Mouse (Mus musculus) spleen, adult 10 weeks (tissue): Measurements from ENCODE around the gene Nop9. TPM values are rescaled to one million over a fixed set of nuclear protein-coding genes. Genes with fewer than 3 reads are reported as not detected.

Experiments
- polyA plus RNA-seq: library from polyadenylated mRNA; stranded (reverse); fragments of 350-450 nt; fragmentation: Illumina TruSeq; extraction: RNeasy Lipid Tissue Mini Kit (QIAGEN cat#74804); gene quantifications from one replicate; pipeline ENCODE4 v1.2.3, GENCODE M21; 2015; ENCODE audit warnings: low replicate concordance; ENCODE audit not compliant: insufficient read depth

Gene Nop9
- 22.0 TPM for polyA plus RNA-seq

GRCm38 (mm10) chr14:55745180-55745860, at the start of gene Nop9, which contains the start of gene Dhrs1:
Nop9 (plus strand) TSS chr14:55745693.
Dhrs1 (minus strand) TSS chr14:55745690.

GRCm38 (mm10) chr14:55713729-55714122, 31.8 kb upstream of the Nop9 start, which contains the start of gene Tgm1:
Tgm1 (minus strand) TSS chr14:55713926.

GRCm38 (mm10) chr14:55721700-55722437, 23.6 kb upstream of the Nop9 start, which contains the start of gene Rabggta:
Rabggta (minus strand) TSS chr14:55722263.

GRCm38 (mm10) chr14:55758363-55758784, 12.9 kb downstream of the Nop9 start, which contains the start of gene Cideb:
Cideb (minus strand) TSS chr14:55758458.

GRCm38 (mm10) chr14:55761163-55761562, 15.7 kb downstream of the Nop9 start, which contains the start of gene Ltb4r2:
Ltb4r2 (plus strand) TSS chr14:55761428.

GRCm38 (mm10) chr14:55765696-55766095, 20.2 kb downstream of the Nop9 start, which contains the start of gene Ltb4r1:
Ltb4r1 (plus strand) TSS chr14:55765962.

GRCm38 (mm10) chr14:55783958-55784235, 38.4 kb downstream of the Nop9 start, which contains the start of gene Adcy4:
Adcy4 (minus strand) TSS chr14:55784095.

GRCm38 (mm10) chr14:55788256-55789050, 43.0 kb downstream of the Nop9 start, which contains the start of gene Ripk3:
Ripk3 (minus strand) TSS chr14:55788865.

Other genes with a start within 250 kb of the Nop9 start
- not detected for gene Cpne6, start 235.2 kb upstream of the Nop9 start, polyA plus RNA-seq
- not detected for gene Nrl, start 220.7 kb upstream of the Nop9 start, polyA plus RNA-seq
- 23.0 TPM for gene Pck2, start 205.4 kb upstream of the Nop9 start, polyA plus RNA-seq
- gene Dcaf11, start 185.7 kb upstream of the Nop9 start, polyA plus RNA-seq, result 64.7 TPM
- gene A730061H03Rik, start 185.3 kb upstream of the Nop9 start, polyA plus RNA-seq, result not detected
- not detected for gene Fitm1, start 170.1 kb upstream of the Nop9 start, polyA plus RNA-seq
- gene Psme1, start 167.6 kb upstream of the Nop9 start, polyA plus RNA-seq, result 474 TPM
- 11.9 TPM for gene Emc9, start 160.4 kb upstream of the Nop9 start, polyA plus RNA-seq
- gene Psme2, start 154.6 kb upstream of the Nop9 start, polyA plus RNA-seq, result 451 TPM
- gene Rnf31, start 154.0 kb upstream of the Nop9 start, polyA plus RNA-seq, result 67.4 TPM
- gene Irf9, start 142.1 kb upstream of the Nop9 start, polyA plus RNA-seq, result 106 TPM
- 2.6 TPM for gene Rec8, start 127.7 kb upstream of the Nop9 start, polyA plus RNA-seq
- 21.3 TPM for gene Ipo4, start 109.7 kb upstream of the Nop9 start, polyA plus RNA-seq
- gene Gm49378, start 107.8 kb upstream of the Nop9 start, polyA plus RNA-seq, result 1.5 TPM
- gene Tm9sf1, start 101.9 kb upstream of the Nop9 start, polyA plus RNA-seq, result 57.7 TPM
- 1.7 TPM for gene Tssk4, start 95.5 kb upstream of the Nop9 start, polyA plus RNA-seq
- 71.8 TPM for gene Mdp1, start 85.2 kb upstream of the Nop9 start, polyA plus RNA-seq
- 54.9 TPM for gene Gmpr2, start 73.8 kb upstream of the Nop9 start, polyA plus RNA-seq
- gene Nedd8, start 73.6 kb upstream of the Nop9 start, polyA plus RNA-seq, result 226 TPM
- 54.5 TPM for gene Tinf2, start 63.9 kb upstream of the Nop9 start, polyA plus RNA-seq
- gene Tgm1, start 31.8 kb upstream of the Nop9 start, polyA plus RNA-seq, result 15.3 TPM
- 19.2 TPM for gene Rabggta, start 23.4 kb upstream of the Nop9 start, polyA plus RNA-seq
- 90.3 TPM for gene Dhrs1, start within 50 bp of the Nop9 start, polyA plus RNA-seq
- gene Cideb, start 12.8 kb downstream of the Nop9 start, polyA plus RNA-seq, result not detected
- 0.28 TPM for gene Ltb4r2, start 15.7 kb downstream of the Nop9 start, polyA plus RNA-seq
- 1.8 TPM for gene Ltb4r1, start 20.3 kb downstream of the Nop9 start, polyA plus RNA-seq
- 3.7 TPM for gene Adcy4, start 38.4 kb downstream of the Nop9 start, polyA plus RNA-seq
- 53.5 TPM for gene Ripk3, start 43.2 kb downstream of the Nop9 start, polyA plus RNA-seq
- gene Nfatc4, start 77.5 kb downstream of the Nop9 start, polyA plus RNA-seq, result 3.8 TPM
- gene Nynrin, start 108.3 kb downstream of the Nop9 start, polyA plus RNA-seq, result 2.3 TPM
- 0.12 TPM for gene Cbln3, start 138.7 kb downstream of the Nop9 start, polyA plus RNA-seq
- 59.4 TPM for gene Khnyn, start 139.3 kb downstream of the Nop9 start, polyA plus RNA-seq
- gene Sdr39u1, start 154.6 kb downstream of the Nop9 start, polyA plus RNA-seq, result 28.8 TPM
- 4.4 TPM for gene Cma1, start 199.0 kb downstream of the Nop9 start, polyA plus RNA-seq
- gene Cma2, start 205.3 kb downstream of the Nop9 start, polyA plus RNA-seq, result not detected